Mouse (Mus musculus) Patski (cell line): ENCODE results near the gene Sdk2. TPM values are rescaled to one million over a fixed set of nuclear protein-coding genes. Genes with fewer than 3 reads are reported as not detected.

Experiments used
- ATAC-seq: fragments of 100-300 bp; one replicate; pipeline ENCODE4 v1.8.0; 2021
- CTCF ChIA-PET: fragments of 350-600 bp; sonication (Branson Sonifier 250); formaldehyde crosslinking; loops from one replicate; lab custom pipeline; 2022; ENCODE audit warnings: inconsistent platforms; lab: Charles Lee
- POLR2A ChIA-PET: fragments of 350-600 bp; sonication (Branson Sonifier 250); formaldehyde crosslinking; loops from one replicate; lab custom pipeline; 2022; ENCODE audit warnings: antibody characterized with exemption, inconsistent platforms; lab: Charles Lee
- DNase-seq: peaks from one replicate; pipeline ENCODE4 v3.0.0-alpha.2; 2011; ENCODE audit warnings: low read depth, low spot score
- H3K27me3 ChIP-seq: fragments of 371-371 bp; one replicate; pipeline ENCODE4 v1.5.1; 2021
- CTCF ChIP-seq: fragments of 100-300 bp; IDR thresholded peaks from one replicate; pipeline ENCODE4 v1.5.1; 2021
- in situ Hi-C: fragments of 300-500 bp; cut with MboI; formaldehyde crosslinking; loops from 3 replicates; pipeline ENCODE4 v1.11.1; 2018; ENCODE audit warnings: low pct_unique_long_range_greater_than_20kb, mixed read lengths
- polyA plus RNA-seq: library from polyadenylated mRNA; unstranded; gene quantifications from one replicate; pipeline ENCODE4 v1.2.3, GENCODE M21; 2021

Gene Sdk2
- polyA plus RNA-seq, 1 experiment from 2014 or later: not detected

DNA sequence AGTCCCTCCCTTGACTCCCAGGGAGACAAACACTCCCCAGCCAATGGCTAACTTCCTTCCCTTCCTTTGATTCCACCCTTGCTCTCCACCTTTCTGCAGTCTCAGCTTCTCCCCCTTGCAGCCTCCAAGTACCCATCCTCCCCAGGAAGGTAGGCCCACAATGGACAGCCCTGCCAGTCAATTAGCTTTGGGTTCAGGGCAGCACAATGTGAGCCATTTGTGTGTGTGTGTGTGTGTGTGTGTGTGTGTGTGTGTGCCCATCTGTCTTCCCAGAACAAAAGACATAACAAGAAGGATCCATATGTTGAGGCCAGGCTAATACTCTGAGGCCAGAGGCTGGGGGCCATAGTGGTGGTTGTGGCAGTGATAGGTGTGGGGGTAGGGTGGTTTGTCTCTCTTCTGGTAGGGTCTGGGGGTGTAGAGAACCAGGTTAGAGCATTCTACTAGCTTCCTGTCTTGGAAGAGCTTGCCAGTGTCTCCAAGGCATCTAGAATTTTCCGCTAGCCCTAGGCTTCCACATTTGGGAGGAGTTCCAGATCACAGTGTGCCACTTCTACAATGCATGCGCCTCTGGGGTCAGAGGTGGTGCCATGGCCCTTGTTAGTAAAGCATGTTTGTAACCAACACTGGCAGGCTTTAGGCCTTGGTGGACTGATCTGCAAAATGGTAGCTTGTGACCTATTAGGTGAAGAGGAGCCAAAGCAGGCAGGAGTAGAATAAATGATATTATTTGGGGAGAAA is 282.0 kb downstream of the Sdk2 start:
- ChIA-PET POLR2A (no interaction called here), CTCF (interaction anchor here (1.1 kb wide), 1 partner anchor 35 kb away, joined by 3 read pairs; no protein-coding TSS in a partner anchor)
- in situ Hi-C loops: no loop called here
- TF ChIP-seq CTCF: no peak
- DNase-seq: no peak
- no peaks in the 10 kb centered on the region for H3K27me3 ChIP-seq
- ATAC-seq: no peak

DNA sequence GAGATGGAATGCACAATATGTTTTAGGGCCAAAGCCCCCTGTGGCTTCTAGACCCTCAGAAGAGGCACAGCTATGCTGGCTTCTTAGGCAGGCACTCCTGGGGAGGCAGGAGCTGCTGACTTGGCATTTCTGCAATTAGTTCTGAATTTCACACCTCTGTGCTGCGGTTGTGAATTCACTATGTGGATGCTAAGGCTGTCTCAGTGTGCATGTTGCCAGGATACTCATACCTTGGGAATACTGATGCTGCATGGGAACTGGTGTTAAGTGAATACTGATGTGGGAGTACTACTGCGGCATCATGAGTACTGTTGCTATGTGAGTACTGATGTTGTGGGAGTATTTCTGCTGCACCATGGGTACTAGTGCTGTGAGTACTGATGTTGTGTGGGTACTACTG is 284.4 kb downstream of the Sdk2 start:
- in situ Hi-C loops: no loop called here
- ChIA-PET POLR2A (interaction anchor here (0.6 kb wide), 1 partner anchor 22 kb away, joined by 3 read pairs; no protein-coding TSS in a partner anchor), CTCF (no interaction called here)
- ATAC-seq (no peak), DNase-seq (no peak)
- TF ChIP-seq CTCF: no peak
- no peaks in the 10 kb centered on the region for H3K27me3 ChIP-seq

DNA sequence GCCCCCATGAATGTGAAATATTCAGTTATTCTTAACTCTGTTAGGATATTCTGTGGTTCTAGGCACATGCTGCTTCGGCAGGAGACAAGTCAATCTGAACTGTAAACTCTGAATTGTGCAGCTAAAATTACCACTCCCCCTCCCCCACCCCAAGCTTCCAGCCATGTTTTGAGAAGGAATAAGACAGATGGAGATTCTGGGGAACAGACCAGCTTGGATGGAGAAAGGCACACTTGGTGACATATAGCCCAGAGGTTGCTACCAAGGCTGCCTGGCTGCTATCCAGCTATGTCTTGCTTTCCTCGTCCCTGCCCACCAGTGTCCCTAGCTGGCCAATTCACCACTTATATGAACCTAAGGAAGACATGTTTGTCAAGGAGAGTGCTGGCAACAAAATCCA is 284.8 kb downstream of the Sdk2 start:
- POLR2A ChIA-PET: interaction anchor here (0.6 kb wide), 1 partner anchor 22 kb away, joined by 3 read pairs; no protein-coding TSS in a partner anchor
- no peak for TF ChIP-seq CTCF
- ATAC-seq: no peak
- H3K27me3 ChIP-seq: no peaks in the 10 kb centered on the region
- in situ Hi-C loops: no loop called here
- no peak for DNase-seq
- CTCF ChIA-PET: interaction anchor here (1.1 kb wide), 1 partner anchor 10 kb away, joined by 3 read pairs; no protein-coding TSS in a partner anchor

DNA sequence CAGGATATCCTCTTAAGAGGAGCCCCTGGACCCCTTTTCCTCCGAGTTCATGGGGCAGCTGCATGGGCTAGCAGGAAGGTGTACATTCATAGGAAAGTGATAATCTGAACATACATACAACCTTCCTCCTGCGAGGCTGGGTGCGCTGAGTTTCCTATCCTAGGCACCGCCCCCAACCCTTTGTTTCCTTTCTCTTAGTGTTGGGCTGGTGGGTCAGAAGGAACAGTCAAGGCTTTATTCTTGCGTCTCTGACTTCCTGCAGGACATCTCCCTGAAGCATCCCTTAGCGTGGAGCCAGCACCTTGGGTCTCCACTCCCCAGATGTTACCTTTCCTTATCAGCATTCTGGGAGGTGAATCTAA is 287.2 kb downstream of the Sdk2 start:
- in situ Hi-C loops: no loop called here
- CTCF ChIA-PET: no interaction called here

DNA sequence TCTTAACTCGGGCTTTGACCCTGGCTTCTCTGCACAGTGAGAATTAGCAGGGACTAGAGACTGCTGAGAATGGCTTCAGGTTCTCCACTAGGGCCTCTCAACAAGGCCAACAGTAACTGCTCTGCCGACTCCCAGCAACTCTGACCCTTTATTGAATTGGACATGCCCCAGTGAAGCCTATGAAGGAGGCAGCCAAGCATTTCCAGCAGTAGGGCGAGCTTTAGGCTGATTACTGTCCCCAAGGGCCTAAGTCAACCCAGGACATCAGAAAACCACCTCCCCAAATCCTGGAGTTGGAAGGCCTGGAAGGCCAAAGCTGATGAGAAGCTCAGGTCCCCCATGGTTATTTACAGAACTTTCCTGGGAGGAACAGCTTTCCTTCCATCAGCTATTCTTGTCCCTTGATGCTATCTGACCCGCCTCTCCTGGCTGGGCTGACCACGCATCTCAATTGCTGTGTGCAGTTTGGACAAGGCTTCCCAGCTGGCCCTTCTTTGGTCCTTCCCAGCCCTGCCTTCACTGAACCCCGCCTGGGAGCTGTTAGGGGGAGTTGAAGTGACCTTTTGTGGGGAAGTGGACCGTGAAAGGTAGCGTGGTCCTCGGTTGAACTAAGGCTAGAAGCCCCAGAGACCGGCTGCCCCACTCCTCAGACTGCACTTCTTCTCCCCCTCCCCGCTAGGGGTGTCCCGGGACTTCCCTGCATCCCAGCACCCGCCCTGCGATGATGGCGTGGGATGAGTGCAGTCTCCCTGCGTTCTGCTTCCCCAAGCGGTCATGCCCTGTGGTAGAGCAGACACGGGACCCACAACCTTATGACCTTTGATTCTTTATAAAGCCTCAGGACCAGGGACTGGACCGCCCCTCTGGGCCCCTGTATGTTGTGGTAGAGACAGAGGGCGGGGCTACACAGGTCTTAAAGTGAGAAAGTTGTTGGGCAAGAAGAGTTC is 287.8 kb downstream of the Sdk2 start:
- in situ Hi-C loops: no loop called here
- TF ChIP-seq CTCF: no peak
- ATAC-seq: no peak
- H3K27me3 ChIP-seq: no peaks in the 10 kb centered on the region
- DNase-seq: no peak
- ChIA-PET CTCF (interaction anchor here (0.8 kb wide), 1 partner anchor 14 kb away, joined by 4 read pairs; no protein-coding TSS in a partner anchor), POLR2A (no interaction called here)

More for the DNA sequence above, 287.2 kb downstream of the Sdk2 start:
- DNase-seq (no peak), ATAC-seq (no peak)
- TF ChIP-seq CTCF: no peak
- no peaks in the 10 kb centered on the region for H3K27me3 ChIP-seq
- POLR2A ChIA-PET: no interaction called here

DNA sequence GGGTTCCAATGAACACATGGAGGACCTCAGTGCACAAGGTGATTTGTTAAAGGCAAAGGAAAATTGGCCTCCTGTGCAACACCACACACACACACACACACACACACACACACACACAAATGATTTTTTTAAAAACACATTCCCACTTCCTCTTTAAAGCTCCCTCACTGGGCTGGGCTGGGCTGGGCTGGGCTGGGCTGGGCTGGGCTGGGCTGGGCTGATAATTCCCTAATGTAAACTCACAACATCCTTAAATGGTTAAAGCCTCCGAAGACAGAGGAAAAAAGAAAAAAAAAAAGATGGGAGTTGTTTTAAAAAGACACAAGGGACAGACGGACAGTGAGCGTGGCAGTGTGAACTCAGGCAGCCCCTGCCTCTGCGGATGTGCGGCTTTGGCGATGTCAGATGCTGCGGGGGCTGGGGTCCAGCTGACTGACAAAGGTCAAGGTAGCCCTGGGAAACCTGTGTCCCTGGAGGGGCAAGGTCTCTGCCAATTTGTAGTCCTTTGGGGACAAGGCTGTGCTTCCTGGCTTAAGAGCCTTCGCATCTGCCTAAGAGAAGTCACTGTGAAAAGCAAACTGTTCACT is 288.9 kb downstream of the Sdk2 start:
- in situ Hi-C loops: no loop called here
- no peak for TF ChIP-seq CTCF
- no peaks in the 10 kb centered on the region for H3K27me3 ChIP-seq
- ATAC-seq (no peak), DNase-seq (no peak)
- CTCF ChIA-PET: interaction anchor here (0.8 to 1.2 kb wide), 2 partner anchors 13 to 33 kb away, joined by 4 read pairs; no protein-coding TSS in a partner anchor
- POLR2A ChIA-PET: no interaction called here

DNA sequence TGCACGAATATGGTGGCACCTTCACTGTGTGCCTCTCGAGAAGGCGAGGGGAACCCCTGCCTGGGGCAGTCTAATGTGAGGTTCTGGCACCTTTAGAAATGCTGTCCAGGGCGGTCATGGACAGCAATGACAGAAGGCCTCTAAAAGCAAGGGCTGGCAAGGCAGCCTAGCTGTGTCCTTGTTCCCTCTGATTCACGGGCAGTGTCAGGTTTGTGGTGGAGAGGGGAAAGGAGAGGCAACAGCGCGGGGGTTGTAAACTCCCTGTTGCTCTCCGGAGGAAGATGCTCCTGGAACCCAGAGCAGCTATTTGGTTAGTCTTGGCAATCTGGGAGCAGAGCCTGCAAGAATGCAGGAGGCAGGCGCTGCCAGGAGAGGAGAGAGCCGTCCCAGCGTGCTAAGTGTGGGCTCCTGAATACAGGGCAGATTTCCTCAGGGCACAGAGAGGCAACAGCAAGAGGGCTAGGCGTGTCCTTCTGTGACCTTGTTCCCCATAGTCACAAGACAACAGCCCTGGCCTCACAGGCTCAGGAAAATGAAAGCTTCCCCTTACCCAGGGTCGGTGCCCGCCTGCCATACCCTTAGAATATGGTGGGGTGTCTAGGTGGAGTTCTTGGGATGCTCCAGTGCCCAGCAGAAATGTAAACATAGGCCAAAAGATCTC is 289.9 kb downstream of the Sdk2 start:
- ATAC-seq (peak; percentile 82), DNase-seq (no peak)
- in situ Hi-C loops: no loop called here
- CTCF ChIA-PET: interaction anchor here (1.2 kb wide), 1 partner anchor 34 kb away, joined by 4 read pairs; no protein-coding TSS in a partner anchor
- H3K27me3 ChIP-seq: no peaks in the 10 kb centered on the region
- no peak for TF ChIP-seq CTCF
- POLR2A ChIA-PET: no interaction called here

DNA sequence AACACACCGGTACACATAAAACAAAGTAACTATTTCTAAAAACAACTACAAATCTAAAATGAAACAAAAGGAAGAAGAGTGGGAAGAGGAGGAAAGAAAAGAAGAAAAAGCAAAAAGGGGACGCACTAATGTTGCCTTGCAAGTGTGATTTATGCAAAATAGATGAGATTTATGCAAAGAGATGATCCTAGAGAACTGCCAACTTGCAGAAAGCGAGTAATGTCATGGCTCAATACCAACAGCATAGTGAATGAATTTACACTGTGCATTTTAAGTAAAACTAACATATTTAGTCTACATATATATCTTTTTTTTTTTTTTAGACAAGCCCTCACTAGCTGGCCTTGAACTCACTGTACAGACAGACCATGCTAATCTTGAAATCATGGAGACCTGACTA is 292.1 kb downstream of the Sdk2 start:
- no peak for TF ChIP-seq CTCF
- no peaks in the 10 kb centered on the region for H3K27me3 ChIP-seq
- POLR2A ChIA-PET: no interaction called here
- CTCF ChIA-PET: interaction anchor here (1.4 kb wide), 1 partner anchor 21 kb away, joined by 4 read pairs; no protein-coding TSS in a partner anchor
- DNase-seq (no peak), ATAC-seq (no peak)
- in situ Hi-C loops: no loop called here

DNA sequence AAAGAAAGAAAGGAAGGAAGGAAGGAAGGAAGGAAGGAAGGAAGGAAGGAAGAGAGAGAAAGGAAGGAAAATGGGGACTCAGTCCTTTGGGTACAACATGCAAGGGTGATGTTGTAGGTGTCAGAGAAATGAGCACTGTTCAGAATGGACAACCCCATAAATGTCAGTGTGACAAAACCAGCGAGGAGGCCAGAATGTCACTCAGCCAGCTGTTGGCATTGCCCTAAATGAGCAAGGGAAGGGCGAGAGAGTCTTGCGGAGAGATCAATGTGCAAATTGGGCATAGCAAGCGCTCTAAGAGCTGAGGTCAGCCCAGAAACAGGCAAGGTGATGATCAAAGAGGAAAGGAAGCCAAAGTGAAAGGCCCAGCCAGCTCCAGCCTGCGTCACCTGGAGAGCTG is 293.7 kb downstream of the Sdk2 start:
- no peak for TF ChIP-seq CTCF
- ChIA-PET POLR2A (no interaction called here), CTCF (no interaction called here)
- DNase-seq: no peak
- no peak for ATAC-seq
- in situ Hi-C loops: no loop called here
- no peaks in the 10 kb centered on the region for H3K27me3 ChIP-seq

DNA sequence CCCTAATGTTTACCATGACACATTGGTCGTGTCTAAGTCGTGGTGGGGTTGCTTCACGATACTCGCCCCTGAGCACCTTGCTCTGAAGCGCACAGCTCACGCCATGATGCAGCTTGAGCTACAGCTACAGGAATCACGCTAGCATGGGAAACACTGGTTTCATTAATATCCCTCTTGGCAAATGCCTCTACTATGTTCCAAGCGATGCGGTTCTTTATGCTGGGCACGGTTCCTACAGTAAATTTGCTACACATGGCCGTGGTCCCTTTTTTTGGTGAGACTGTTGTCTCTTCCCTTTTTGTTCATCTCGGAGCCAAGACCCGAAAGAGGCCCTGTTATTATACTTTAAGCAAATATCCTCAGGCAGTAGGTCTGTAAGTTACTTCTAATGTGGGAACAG is 295.7 kb downstream of the Sdk2 start:
- no peaks in the 10 kb centered on the region for H3K27me3 ChIP-seq
- ChIA-PET POLR2A (no interaction called here), CTCF (no interaction called here)
- TF ChIP-seq CTCF: no peak
- ATAC-seq (no peak), DNase-seq (no peak)
- in situ Hi-C loops: no loop called here
